Mouse (Mus musculus) E14TG2a.4 (cell line): Measurements from ENCODE around the gene Plekhg2.
A peak's percentile ranks its signal among the peaks of the same experiment; 100 is the strongest.

Source experiments
- H3K27me3 ChIP-seq: 2 replicates; pipeline ENCODE4 v1.6.1; 2014; ENCODE audit warnings: low read length, control low read depth; ENCODE audit not compliant: insufficient read depth
- H3K36me3 ChIP-seq: 2 replicates; pipeline ENCODE4 v1.6.1; 2014; ENCODE audit warnings: low read length, control low read depth; ENCODE audit not compliant: insufficient read depth
- H3K4me1 ChIP-seq: replicated peaks from 2 replicates; pipeline ENCODE4 v1.6.1; 2014; ENCODE audit warnings: low read depth, low read length, control low read depth
- H3K4me3 ChIP-seq: replicated peaks from 2 replicates; pipeline ENCODE4 v1.5.1; 2014; ENCODE audit warnings: mild to moderate bottlenecking, low read length
- H3K9me3 ChIP-seq: 2 replicates; pipeline ENCODE4 v1.6.1; 2014; ENCODE audit warnings: low read length, control low read depth
- CTCF ChIP-seq: conservative IDR thresholded peaks from 2 replicates; pipeline ENCODE4 v1.5.1; 2014; ENCODE audit warnings: low read length
- NANOG ChIP-seq: IDR thresholded peaks from 2 replicates; pipeline ENCODE4 v1.6.1; 2014; ENCODE audit warnings: borderline replicate concordance, low read length, mixed read lengths
- POU5F1 ChIP-seq: IDR thresholded peaks from 2 replicates; pipeline ENCODE4 v1.6.1; 2014; ENCODE audit warnings: low read length, borderline replicate concordance

Plekhg2 gene

DNA sequence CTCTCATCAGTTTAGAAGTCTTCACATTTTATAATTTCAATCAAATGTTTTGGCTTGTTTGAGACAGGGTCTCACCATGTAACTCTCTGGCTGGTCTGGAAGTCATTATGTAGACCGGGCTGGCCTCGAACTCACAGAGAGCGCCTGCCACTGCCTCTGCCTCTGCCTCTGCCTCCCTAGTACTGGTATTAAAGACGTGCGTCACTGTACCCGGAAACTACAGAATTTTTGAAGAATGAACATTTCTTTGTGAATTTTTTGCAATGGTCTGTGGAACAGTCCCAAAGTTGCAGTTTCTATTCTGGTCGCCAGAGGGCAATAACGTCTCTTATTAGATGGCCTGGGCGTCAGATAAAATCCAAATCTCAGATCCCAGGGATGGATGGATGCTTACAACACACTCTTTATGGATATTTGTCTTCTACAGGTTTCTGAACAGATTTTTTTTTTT is 757 bp upstream of the Plekhg2 start:
- peak overlapping the region; percentile 89 for H3K4me3 ChIP-seq
- peaks cover 63% of the 10 kb centered on the region for H3K4me1 ChIP-seq
- H3K27me3 ChIP-seq, result peaks cover 23% of the 10 kb centered on the region
- H3K9me3 ChIP-seq, result no peaks in the 10 kb centered on the region
- TF ChIP-seq NANOG (no peak), POU5F1 (no peak), CTCF (peak; percentile 86)
- H3K36me3 ChIP-seq, result peaks cover 38% of the 10 kb centered on the region

- peaks cover 42% of the 10 kb centered on the region for H3K36me3 ChIP-seq
- no peaks in the 10 kb centered on the region for H3K9me3 ChIP-seq
- H3K4me3 ChIP-seq, result peak overlapping the region; percentile 89
- H3K27me3 ChIP-seq, result peaks cover 25% of the 10 kb centered on the region
- H3K4me1 ChIP-seq, result peaks cover 56% of the 10 kb centered on the region
- no peak for TF ChIP-seq POU5F1
- no peak for TF ChIP-seq CTCF
- TF ChIP-seq NANOG, result no peak
These were observed 847 bp downstream of the Plekhg2 start for GRCm38 (mm10) chr7:28371514-28371989.

- peaks cover 46% of the 10 kb centered on the region for H3K36me3 ChIP-seq
- peak overlapping the region; percentile 89 for H3K4me3 ChIP-seq
- H3K27me3 ChIP-seq, result peaks cover 29% of the 10 kb centered on the region
- no peaks in the 10 kb centered on the region for H3K9me3 ChIP-seq
- peaks cover 52% of the 10 kb centered on the region for H3K4me1 ChIP-seq
- TF ChIP-seq NANOG (no peak), POU5F1 (no peak), CTCF (no peak)
These were observed 1.4 kb downstream of the Plekhg2 start for GRCm38 (mm10) chr7:28370977-28371513.

GRCm38 (mm10) chr7:28370051-28370450 is 2.3 kb downstream of the Plekhg2 start:
- TF ChIP-seq CTCF, result no peak
- no peak for TF ChIP-seq POU5F1
- TF ChIP-seq NANOG, result no peak
- Histone ChIP-seq H3K36me3 (peaks cover 47% of the 10 kb centered on the region), H3K4me3 (no peak overlapping the region), H3K27me3 (peaks cover 38% of the 10 kb centered on the region), H3K4me1 (peaks cover 52% of the 10 kb centered on the region), H3K9me3 (no peaks in the 10 kb centered on the region)

DNA sequence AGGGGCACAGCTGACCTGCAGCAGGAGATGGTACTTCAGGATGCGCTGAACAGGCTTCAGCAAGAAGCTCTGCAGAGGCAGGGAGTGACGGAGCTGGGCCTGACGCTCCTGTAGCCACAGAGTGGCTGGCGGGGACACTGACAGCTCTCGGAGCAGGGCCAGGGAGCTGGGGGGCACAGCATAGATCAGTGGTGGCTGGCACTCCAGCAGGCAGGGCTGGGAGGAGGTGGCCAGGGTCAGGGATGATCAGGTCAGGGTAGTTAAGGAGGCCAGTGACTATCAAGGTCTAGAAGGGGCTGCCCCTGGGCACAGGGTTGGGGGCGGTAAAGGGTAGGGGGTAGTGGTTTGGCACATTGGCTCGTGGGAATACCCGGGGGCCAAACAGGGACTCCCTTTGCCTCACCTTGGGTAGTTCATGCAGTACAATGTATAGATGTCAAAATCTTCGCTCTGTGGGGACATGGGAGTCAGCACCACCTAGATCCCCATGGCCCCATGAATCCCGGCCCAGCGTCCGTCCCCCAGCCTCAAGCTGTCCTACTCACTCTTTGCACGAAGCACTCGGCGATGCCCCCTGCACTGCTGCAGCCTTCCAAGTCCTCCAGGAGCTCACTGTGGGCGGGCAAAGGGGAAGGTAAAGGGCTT is 4.0 kb downstream of the Plekhg2 start:
- peaks cover 51% of the 10 kb centered on the region for H3K27me3 ChIP-seq
- no peaks in the 10 kb centered on the region for H3K9me3 ChIP-seq
- no peak overlapping the region for H3K4me3 ChIP-seq
- peaks cover 36% of the 10 kb centered on the region for H3K4me1 ChIP-seq
- TF ChIP-seq CTCF (no peak), POU5F1 (no peak), NANOG (no peak)
- H3K36me3 ChIP-seq, result peaks cover 62% of the 10 kb centered on the region

DNA sequence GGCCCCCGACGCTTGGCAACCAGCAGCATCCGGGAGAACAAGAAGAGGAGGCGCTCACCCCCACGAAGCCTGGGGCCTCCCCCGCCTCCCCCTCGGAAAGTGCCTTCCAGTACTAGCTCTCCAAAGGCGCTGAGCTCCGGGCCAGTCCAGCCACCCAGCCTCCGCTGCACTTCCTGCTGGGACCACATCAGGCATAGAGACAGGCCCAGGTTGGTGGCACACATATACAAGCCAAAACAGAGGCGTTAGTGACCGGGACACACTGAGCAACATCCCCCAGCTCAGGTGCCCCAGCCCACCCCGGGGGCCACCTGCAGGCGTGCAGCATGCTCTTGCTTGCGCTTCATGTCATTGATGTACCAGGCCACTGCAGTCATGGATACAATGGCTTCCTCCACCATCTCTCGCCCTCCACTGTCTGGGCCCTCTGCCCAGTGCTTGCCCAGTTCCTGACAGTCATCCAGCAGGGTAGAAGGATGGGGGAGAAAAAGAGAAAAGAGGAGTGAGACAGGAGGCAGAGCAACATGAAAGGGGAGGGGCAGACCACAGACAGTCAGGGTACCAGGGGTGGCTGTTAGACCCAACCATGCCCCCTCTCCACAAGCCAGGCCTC is 4.6 kb downstream of the Plekhg2 start:
- peaks cover 37% of the 10 kb centered on the region for H3K4me1 ChIP-seq
- H3K27me3 ChIP-seq, result peaks cover 51% of the 10 kb centered on the region
- H3K36me3 ChIP-seq, result peaks cover 63% of the 10 kb centered on the region
- H3K9me3 ChIP-seq, result no peaks in the 10 kb centered on the region
- TF ChIP-seq NANOG (no peak), POU5F1 (no peak), CTCF (no peak)
- no peak overlapping the region for H3K4me3 ChIP-seq

DNA sequence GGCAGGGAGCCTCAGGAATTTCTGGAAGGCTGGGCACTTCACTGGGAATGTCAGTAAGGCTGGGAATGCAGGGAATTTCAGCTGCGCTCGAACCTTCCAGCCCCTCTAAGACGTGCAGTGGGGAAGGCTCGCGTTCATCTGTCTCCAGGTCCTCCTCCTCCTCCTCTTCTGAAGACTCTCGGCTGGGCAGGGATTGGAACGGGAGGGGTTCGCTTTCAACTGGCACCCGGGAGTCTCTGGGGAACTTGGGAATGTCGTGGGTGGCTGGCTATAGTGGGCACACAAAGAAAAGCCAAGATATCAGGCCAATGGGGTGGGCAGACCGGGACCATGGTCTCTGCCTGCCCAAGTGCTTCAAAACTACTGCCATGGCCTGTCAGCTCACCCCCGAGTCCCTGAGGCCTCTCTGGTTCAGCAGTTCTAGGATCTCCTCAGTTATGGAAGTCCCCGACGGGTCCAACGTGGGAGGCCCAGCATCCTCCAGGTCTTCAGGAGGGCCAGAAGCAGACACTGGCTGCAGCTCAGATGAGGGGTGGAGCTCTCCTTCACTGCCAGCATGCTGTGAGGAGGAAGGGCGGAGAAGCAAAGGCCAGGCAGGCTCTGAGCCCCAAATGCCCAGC is 9.8 kb downstream of the Plekhg2 start:
- H3K4me3 ChIP-seq, result no peak overlapping the region
- peaks cover 50% of the 10 kb centered on the region for H3K27me3 ChIP-seq
- H3K4me1 ChIP-seq, result peaks cover 42% of the 10 kb centered on the region
- H3K36me3 ChIP-seq, result peaks cover 69% of the 10 kb centered on the region
- H3K9me3 ChIP-seq, result peaks cover 7% of the 10 kb centered on the region
- TF ChIP-seq CTCF, result no peak
- no peak for TF ChIP-seq NANOG
- TF ChIP-seq POU5F1, result no peak

- H3K36me3 ChIP-seq, result peaks cover 61% of the 10 kb centered on the region
- H3K4me1 ChIP-seq, result peaks cover 47% of the 10 kb centered on the region
- 0 out of 2 replicates have a peak overlapping the region, but pooled peaks have one; percentile 26 for H3K4me3 ChIP-seq
- H3K27me3 ChIP-seq, result peaks cover 50% of the 10 kb centered on the region
- peaks cover 7% of the 10 kb centered on the region for H3K9me3 ChIP-seq
- TF ChIP-seq POU5F1, result no peak
- TF ChIP-seq NANOG, result no peak
- TF ChIP-seq CTCF, result no peak
These were observed 10.6 kb downstream of the Plekhg2 start for GRCm38 (mm10) chr7:28361647-28362341.
